Mouse (Mus musculus): ENCODE measurements around the gene Ccdc194.

GRCm38 (mm10) chr8:71537028-71537867 is 11.7 kb upstream of the Ccdc194 start, which contains the start of gene Bst2:
- TF ChIP-seq MAX (IDR thresholded peaks at IDR 0.05; ENCODE audit: low read depth) = no peak
- no peak for TF ChIP-seq POLR2A (IDR thresholded peaks at IDR 0.05; ENCODE audit: insufficient read length, low read depth)
- peak; percentile 45 for TF ChIP-seq USF1 (IDR thresholded peaks at IDR 0.05; ENCODE audit: low read depth)
- TF ChIP-seq TCF3 (IDR thresholded peaks at IDR 0.05; ENCODE audit: insufficient read length, low read depth) = no peak
- TF ChIP-seq CEBPB (IDR thresholded peaks at IDR 0.05; ENCODE audit: insufficient read depth, poor library complexity, severe bottlenecking) = no peak
- no peak for TF ChIP-seq POLR2AphosphoS2 (IDR thresholded peaks at IDR 0.05; ENCODE audit: insufficient read length, low read depth)
- TF ChIP-seq MYOG (IDR thresholded peaks at IDR 0.05; ENCODE audit: control insufficient read depth in 1 of 3, insufficient read depth in 1 of 3, insufficient read length in 2 of 3, low read depth in 2 of 3) = peak in 2 of 3 experiments; percentile 87 to 92
- no peak for TF ChIP-seq TCF12 (IDR thresholded peaks at IDR 0.05; ENCODE audit: insufficient read depth, poor library complexity, severe bottlenecking)
- peak in 2 of 3 experiments; percentile 88 to 91 for TF ChIP-seq MYOD1 (IDR thresholded peaks at IDR 0.05; ENCODE audit: control insufficient read depth in 1 of 3, insufficient read length in 2 of 3, low read depth in 2 of 3)
- TF ChIP-seq E2F4 (IDR thresholded peaks at IDR 0.05; ENCODE audit: insufficient read depth) = no peak
- TF ChIP-seq REST (IDR thresholded peaks at IDR 0.05; ENCODE audit: insufficient read depth, insufficient read length) = no peak
